Mouse (Mus musculus) gastrocnemius, postnatal 4 days (tissue): ENCODE measurements at regions not wholly inside any gene's neighbourhood (a gene's known extent, or its start where the extent isn't known, plus 50 kb on each side); places are given as distances from the start of the nearest gene placed in this dataset.

Source experiments
- DNase-seq, 2 experiments: peaks; one replicate each; pipeline ENCODE4 v3.0.0; 2021 to 2022; ENCODE audit warnings: low spot score in 2 of 2, mixed read lengths in 2 of 2

DNA sequence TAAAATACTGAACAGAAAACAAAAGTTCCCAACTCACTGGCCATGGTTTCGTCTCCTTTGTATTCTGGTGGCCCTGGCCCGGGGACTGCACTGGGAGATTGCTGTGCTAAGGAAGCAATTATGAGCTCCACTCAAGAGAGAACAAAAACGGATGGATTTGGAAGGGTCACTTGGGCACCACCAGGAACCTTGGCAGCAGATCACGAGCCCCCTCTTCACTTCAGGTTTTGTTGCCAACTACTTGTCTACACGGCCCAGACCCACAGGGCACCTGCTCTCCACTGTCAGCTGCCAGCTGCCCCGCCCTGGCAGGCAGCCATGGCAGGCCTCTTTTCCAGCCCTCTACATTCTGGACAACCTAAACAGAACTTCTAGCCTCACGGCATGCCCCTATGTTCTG, 199.8 kb upstream of the Klf14 start:
- DNase-seq = peak in 1 of 2 experiments; percentile 34

DNA sequence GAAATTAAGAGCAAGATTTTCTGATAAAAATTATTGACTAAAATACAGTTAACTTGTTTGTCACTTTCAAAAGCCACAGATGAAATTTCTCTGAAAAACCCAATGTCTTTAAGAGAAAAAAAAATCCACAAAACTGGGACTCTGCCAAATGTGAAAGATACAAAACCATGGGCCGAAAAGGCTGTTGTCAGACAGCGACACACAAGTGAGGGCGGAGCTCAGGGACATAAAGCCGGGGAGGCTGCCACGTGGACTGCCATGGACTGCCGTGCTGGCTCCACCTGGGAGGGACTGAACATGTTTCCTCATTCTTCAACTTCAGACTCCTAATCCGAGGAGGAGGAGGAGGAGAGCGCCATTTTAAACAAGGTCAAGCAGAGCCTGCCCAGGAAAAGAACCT, 200.4 kb upstream of the Klf14 start:
- no peak for DNase-seq

DNA sequence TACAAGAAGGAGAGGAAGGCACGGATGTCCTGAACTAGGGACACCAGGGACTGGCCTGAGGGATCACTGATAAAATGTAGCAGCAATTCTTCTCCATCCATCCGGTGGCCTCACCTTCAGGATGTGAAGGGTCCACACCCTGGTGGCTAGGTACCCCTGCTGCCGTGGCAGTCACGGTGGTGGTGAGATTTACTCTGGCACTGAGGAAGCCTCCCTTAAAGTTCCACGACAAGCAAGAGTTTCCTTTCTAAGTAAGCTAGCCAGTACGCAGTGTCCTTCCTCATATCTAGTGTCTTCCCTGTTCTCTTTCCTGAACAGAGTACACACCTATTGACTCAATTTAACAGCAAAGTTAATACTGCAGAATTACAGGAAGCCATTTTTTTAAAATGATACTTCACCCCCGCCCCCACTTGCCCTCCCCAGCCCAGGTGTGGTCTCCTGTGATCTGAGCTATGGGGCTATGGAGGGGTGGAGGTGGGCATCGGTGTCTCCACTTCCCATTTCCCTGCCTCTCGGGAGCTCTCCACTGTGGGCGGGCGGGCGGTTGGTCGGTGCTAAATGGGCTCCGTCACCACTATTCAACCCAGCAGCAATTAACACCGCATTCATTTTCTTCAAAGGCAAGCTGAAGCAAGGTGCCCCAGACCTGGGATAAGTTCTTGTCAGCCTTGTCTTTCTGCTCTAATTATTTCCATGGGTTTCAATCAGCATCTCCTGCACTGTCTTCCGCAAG, 201.2 kb upstream of the Klf14 start:
- no peak for DNase-seq

DNA sequence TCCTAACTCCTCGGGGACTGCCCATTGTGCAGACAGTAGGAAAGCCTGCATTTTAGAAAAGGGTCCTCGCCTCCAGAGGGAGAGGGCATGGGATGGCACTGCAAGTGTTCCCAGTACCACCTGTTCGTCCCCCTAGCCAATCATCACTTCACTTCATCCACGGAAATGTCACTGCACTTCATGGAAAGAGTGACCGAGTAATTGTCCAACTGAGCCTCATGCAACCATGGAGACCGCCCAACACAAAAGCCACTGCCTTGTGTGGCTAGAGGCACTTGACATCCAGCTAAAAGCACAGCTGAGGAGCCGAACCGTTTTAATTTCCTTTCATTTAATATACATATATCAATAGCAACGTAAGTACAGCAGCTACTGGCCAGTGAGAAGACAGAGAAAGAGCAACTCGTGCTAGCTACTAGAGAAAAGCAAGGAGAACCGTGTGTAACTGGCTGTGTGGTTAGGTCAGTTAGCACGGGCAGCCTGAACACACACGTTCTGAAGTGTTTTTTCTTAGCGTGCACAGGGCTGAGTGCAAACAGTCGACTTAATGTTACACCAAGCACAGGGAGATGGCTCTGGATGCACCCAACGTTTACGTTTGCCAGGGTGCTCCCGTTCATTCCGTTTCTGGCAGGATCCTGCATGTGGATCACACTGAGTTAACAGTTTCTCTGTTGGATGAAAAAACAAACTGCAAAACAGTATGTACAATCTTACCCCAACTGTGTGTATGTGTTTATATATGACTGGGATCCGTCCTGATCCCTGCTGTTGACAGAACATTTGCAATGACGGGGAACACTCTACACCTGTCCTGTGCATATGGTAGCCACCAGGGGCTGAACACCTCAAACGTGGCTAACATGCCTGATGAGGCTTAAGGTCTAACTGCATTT, 202.8 kb upstream of the Klf14 start:
- DNase-seq = no peak

DNA sequence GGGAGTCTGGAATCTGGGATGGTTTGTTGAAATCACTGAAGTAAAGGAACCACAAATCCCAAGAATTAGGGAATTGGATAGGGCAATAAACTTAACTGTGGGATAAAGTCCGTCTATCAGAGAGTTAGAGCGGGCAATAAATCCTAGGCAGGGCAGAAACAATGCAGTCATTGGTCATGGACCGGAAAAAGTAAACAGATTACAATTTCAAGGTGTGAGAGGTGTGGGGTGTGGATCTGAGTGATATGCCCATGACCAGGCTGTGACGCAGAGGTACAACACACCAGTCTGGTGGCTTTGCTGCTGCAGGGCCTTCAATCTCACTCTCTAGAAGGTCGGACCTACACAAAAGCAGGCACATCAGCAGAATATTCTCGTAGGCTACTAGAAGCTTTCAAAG, 206.1 kb upstream of the Klf14 start:
- no peak for DNase-seq

DNA sequence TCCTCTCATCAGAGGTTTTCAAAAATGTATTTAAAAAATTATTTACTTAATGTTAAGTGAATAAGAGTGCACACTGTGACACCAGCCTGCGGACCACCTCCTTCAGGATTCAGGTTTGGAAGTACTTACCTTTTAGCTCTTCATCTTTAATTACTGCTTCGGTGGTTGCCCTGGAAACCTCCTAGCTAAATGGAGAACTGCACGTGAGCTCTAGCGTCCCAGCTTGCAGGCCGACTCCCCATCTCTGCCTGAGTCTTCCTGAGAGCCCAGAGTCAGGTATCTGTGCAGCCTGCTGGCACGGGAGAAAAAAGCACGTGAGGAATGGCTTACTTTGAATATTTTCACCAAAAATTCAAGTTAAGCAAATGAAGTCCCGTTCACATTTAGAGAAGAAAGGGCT, 207.5 kb upstream of the Klf14 start:
- DNase-seq = no peak

DNA sequence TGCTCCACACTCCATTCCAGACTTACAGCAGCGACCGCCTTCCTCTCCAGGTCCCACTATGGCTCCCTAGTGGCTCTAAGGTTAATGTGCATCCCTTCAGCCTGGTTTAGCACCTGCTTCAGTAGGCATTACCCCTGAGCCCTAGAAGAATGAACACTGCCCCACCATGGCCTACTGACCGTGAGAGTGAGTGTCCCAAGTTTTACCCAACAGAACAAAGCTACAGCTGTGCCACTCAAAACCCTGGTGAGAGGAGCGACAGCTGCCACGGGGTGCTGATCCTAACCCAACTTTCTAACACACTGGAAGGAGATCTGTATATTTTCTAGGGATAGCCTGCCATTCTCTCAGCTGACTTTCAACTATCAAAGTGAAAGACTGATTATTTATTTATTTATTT, 208.9 kb upstream of the Klf14 start:
- no peak for DNase-seq

DNA sequence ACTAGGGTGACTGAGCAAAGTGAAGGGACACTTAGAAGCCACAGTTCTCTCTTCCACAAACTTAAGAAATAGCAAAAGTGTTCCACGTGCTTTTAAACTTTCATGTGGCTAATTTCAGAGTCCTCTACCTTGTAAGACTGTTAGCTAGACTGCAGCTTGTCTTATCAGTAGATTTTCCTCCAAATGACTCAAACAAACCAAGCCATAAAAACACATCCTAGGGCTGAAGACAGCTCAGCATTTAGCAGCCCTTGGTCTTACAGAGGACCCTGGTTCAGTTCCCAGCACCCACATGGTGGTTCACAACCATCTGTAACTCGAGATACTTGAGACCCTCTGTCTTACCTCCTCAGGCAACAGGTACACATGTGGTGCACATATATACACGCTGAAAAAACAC, 209.9 kb upstream of the Klf14 start:
- DNase-seq = no peak

DNA sequence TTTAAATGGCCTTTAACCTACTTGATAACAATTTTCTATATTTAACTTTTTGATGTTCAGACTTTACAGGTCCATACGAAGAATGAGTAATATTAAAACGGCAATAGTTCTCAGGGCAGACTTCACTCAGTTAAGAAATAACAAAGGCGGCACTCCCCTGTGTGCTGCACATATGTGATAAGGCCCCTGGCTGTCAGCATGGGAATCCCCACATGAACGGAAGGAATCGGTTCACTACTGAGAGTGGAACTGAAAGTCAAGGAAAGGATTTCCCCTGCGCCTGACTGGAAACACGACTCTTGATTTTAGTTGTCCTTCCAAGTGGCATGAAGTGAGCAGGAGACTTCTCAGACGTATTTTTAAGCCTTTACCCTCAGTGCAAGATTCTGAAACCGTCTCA, 210.5 kb upstream of the Klf14 start:
- no peak for DNase-seq

DNA sequence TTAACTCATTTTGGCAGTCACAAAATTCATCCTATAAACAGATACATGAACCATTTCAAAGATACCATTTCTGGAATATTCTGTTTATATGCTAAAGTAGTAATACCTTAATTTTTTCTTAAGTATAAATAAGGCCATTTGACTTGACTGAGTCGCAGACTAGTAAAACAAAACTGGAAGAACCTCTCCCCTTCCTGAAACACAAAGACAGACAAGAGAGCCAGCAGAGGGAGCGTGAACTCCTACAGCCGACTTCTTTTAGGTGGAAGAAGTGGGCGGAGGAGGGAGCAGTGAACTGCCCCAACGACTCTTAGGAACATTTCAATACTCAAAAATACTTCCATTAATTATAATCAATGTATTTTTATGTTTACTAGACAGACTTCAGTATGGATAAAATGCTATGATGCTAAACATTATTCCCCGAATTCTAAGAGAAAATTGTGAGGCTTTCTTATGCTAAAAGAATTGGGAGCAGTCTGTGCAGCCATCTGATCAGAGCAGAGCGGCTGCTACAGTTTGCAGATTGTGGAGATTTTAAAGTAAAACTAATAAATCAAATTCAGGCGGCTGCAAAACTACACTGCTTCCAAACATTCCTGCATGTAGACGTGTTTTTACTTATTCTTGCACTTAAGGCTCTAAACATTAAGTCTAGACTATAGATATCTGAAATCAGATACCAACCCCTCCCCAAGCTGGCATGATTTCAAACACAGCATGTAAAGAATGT, 211.2 kb upstream of the Klf14 start:
- DNase-seq = no peak

DNA sequence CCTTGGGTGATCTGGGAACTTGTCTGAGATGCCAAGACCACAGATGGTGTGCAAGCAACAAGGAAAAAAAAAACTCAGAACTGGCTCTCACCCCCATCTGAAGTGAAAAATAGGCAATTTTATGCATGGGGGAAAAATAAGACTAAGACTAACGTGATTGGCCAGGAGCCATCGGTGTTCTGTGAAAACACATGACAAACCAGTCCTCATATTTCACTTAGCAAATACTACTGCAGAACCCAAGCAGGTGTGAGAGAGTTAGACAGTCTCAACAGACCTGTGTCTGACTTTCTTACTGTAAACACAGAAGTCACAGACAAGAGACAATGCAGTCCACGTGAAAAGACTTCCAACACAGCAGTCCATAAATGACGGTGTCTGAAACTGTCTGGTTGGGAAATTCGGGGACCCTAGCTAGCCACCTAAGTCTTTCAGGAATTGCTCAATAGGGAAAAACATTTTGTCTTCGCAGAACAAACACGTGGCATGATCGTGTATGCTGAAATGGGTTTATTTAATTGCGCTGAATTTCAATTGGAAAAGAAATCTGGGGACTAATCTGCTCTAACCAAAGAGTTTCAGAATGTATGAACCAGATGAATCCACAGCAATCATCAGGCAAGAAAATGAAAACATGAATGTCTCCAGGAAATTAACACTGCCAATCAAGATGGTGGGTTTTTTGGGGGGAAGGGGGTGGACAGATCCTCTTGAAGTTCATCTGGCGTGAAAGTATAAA, 213.1 kb upstream of the Klf14 start:
- no peak for DNase-seq

DNA sequence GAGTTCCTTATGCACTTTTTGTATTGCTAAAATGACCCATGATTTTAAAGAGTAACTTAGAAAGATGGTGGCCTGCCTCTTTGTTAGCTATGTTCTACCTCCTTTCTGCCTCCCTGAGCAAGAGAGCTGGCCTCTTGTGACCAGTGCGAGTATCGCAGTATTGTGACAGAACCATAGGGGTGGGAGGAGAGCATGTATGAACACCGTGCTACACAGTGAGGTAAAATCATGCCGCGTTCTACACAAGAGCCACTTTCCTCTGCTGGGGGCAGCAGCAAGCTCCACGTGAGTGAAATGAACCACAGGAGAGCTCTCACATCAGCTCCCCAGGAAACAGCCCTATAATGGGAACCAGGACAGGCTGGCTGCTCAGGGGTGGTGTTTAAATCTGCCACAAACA, 216.9 kb upstream of the Klf14 start:
- no peak for DNase-seq

DNA sequence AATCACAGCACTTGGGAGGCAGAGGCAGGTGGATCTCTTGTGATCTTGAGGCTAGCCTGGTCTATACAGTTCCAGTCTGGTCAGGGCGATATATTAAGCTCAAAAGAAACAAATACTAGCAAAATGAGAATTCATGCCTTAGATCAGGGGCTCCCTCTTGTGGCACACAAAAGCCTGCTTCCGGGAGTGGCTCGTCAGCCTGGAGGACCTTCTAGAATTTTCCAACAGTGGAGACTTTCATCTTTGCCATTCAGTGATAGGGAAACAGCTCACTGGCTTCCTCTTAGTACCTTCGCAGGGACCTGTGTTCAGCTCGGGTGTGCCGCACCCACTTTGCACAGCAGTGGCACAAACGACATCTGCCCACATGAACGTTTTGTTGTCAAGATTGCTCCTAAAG, 217.5 kb upstream of the Klf14 start:
- DNase-seq = peak in 1 of 2 experiments; percentile 37

DNA sequence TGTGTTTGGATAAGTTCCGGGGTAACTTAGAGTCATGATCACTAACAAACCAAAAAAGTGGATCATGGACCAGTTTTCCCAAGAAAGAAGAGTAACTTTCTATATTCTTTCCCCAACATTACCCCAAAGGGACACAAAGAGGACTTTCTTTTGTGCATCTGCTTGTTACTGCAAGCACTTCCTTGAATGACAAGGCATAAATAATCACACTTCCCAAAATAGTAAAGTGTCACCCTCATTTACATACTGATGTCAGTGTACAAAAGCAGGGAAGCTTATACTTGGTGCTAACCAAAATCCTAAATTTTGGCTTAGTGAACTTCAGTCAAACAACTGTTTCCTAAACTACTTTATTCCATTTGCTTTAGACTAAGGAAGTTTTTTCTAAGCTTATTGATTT, 218.0 kb upstream of the Klf14 start:
- no peak for DNase-seq

DNA sequence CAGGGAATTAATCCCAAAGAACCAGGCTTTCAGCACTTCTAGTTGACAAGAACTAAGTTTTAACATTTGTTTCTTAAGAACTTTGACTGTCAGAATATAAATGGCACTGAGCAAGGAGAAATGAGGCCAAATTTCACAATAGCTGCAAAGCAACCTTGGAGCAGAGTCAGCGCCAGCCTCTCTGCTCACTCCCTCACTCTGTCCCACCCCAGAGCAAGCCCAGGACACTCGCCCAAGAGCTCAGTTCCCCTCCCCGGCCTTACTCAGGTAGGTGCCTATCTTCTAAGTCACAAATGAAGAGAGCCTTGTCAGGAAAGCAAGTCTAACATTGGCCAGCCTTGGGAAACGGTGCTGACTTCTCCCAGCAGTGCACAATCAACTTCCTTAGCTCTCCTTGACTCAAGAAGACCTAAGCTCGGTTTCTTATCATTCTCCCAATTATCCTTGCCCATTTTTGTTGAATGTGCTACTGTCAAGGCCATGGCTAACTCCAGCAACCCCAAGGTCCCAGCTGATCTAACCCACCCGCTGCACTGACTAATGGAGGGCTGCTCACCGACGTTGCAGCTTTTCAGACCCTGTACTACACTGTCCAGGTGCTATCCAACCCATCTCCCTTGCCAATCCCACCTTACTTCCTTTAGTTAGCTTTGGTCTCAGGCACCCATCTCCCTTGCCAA, 219.5 kb upstream of the Klf14 start:
- DNase-seq = no peak

DNA sequence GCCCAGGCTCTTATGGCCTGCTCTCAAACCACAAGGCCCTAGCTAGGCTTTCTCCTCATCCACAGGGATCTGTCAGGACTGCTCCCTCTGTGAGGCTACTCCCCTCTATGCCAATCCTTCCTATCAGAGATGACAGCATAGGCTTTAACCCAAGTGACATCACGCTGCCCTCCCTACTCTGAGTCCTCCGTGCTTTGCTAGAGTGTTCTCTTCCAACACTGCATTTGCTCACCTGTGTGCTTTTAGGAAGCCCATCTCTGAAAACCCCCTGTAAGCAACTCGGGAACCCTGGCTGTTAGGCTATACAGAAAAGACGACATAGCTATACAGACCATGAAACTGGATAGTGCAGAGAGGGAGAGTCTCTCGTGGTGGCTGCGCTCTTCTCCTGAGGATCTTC, 216.3 kb upstream of the Mkln1 start:
- no peak for DNase-seq

DNA sequence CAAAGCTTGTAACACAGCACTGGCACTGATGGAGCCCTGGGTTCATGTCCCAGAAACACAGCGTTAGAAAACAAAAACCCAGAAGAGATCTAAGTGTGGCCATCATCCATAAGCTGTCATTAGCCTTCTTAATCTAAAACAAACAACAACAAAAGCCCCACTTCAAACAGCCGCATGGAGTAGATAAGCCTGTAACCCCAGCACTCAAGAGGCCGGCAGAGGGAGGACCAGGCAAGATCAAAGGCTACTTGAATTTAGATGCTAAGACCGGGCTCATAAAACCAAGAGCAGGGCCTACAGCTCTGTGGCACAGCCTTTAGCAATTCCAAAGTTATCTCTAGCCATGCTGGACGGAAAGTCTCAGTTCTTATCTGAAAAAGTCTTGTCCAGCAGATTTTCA, 215.4 kb upstream of the Mkln1 start:
- no peak for DNase-seq

DNA sequence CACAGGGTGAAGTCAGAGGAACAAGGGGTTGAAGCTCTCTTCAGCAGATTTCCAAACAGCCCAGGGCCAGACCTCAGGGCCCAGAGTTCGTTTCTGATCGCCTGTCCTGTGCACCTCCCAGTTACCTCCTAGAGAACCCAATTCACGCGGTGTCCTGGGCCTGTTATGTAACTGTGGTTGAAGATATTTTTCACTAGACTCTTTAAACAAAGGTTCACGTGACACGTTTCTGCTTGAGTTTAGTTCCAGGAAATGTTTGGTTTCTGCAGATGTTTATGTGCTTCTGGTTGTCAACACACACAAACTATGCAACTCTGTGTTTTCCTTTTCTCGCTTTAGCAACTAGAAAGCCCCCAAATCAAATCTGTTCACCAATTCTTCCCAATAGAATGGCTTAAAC, 214.0 kb upstream of the Mkln1 start:
- DNase-seq = no peak

DNA sequence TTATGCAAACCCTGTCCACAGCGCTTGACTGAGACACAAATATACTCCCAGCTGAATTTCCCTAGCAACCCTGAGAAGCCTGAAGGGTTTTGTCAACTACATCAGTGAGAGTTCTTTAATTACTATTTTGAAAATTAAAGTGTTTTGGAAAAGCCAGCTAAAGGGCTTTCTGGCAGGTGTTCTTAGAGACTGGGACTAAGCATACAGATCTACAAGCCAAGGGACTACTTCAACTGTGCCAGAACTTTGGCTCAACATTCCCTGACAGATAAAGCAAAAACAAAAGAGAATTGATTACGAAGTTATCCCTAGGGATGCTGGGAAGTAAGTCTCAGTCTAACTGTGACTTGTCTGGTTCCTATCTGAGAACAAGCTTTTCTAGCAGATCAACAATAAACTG, 213.4 kb upstream of the Mkln1 start:
- no peak for DNase-seq

DNA sequence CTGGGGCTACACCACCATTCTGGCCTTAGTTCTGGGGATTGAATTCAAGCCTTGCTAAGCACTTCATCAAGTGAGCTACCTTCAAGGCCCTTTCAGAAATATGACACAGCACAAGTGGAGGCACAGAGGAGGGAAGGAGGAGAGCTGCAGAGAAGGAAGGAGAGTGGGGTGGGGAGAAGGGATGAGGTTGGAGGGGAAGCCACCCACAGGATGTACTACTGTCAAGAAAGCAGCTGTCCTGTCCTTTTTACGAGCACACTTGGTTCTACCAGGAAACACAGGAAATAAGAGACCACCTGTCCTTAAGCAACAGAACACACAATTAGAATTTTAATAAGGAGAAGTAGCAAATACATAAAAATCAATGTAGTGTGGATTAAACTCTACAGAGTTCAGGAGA, 210.5 kb upstream of the Mkln1 start:
- no peak for DNase-seq

DNA sequence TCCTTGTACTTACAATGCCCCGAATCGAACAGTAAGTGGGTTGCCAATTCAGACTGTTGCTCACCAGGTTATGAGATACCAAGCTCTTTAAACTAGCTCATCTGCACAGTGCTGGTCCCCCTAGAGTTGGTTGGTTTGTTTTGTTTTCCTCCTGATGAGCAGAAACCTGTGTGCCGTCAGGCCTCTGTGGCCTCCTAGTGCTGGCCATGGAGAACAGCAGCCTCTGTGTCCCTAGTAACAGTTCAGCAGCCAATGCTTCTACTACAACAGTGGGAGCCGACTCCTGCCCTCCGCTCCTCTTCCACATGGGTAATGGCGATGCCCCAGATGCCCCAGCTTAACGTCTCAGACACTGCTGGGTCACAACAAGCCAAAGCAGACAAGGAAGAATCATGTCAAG, 209.5 kb upstream of the Mkln1 start:
- DNase-seq = peak in 1 of 2 experiments; percentile 16
